Mouse (Mus musculus) small intestine, adult 10 weeks (tissue): ENCODE data around the gene Gm4788. TPM values are rescaled to one million over a fixed set of nuclear protein-coding genes. Genes with fewer than 3 reads are reported as not detected.

ENCODE experiments used
- polyA plus RNA-seq: library from polyadenylated mRNA; stranded (reverse); fragments of 350-450 nt; fragmentation: Illumina TruSeq; extraction: RNeasy Lipid Tissue Mini Kit (QIAGEN cat#74804); gene quantifications from one replicate; pipeline ENCODE4 v1.2.3, GENCODE M21; 2014; ENCODE audit warnings: low replicate concordance

Gene Gm4788
- not detected for polyA plus RNA-seq

GRCm38 (mm10) chr1:139781143-139781542, at the start of gene Gm4788:
Gene Gm4788 (minus strand): TSS chr1:139781243.

Other genes starting within 250 kb of the Gm4788 start
- not detected for gene Cfhr1, start 221.0 kb downstream of the Gm4788 start, polyA plus RNA-seq
- gene Cfhr2, start 77.5 kb upstream of the Gm4788 start, polyA plus RNA-seq: 0.63 TPM